Mouse (Mus musculus) forebrain, embryonic 12.5 days (tissue): Measurements from ENCODE around the gene Tgfa. TPM values are rescaled to one million over a fixed set of nuclear protein-coding genes. Genes with fewer than 3 reads are reported as not detected.

Source experiments
- ATAC-seq: fragments of 200-750 bp; cut with Nextera tagmentation; 2 replicates; pipeline ENCODE4 v1.8.0; 2017; ENCODE audit warnings: moderate TSS enrichment; ENCODE audit not compliant: low FRiP score
- H3K27ac ChIP-seq: fragments of 300-500 bp; sonication (generic); 2 replicates; pipeline ENCODE4 v1.5.1; 2016; ENCODE audit warnings: mild to moderate bottlenecking
- H3K27me3 ChIP-seq: fragments of 300-500 bp; sonication (generic); 2 replicates; pipeline ENCODE4 v1.6.1; 2016; ENCODE audit warnings: mild to moderate bottlenecking
- H3K36me3 ChIP-seq: fragments of 300-500 bp; sonication (generic); replicated peaks from 2 replicates; pipeline ENCODE4 v1.6.1; 2016; ENCODE audit warnings: mild to moderate bottlenecking
- H3K4me1 ChIP-seq: fragments of 300-500 bp; sonication (generic); 2 replicates; pipeline ENCODE4 v1.6.1; 2016
- H3K4me2 ChIP-seq: fragments of 300-500 bp; sonication (generic); 2 replicates; pipeline ENCODE4 v1.6.1; 2016; ENCODE audit warnings: mild to moderate bottlenecking, moderate library complexity
- H3K4me3 ChIP-seq: fragments of 300-500 bp; sonication (generic); replicated peaks from 2 replicates; pipeline ENCODE4 v1.5.1; 2016; ENCODE audit warnings: mild to moderate bottlenecking
- H3K9ac ChIP-seq: fragments of 300-500 bp; sonication (generic); 2 replicates; pipeline ENCODE4 v1.6.1; 2016; ENCODE audit warnings: mild to moderate bottlenecking
- H3K9me3 ChIP-seq: fragments of 300-500 bp; sonication (generic); 2 replicates; pipeline ENCODE4 v1.6.1; 2016
- WGBS: fragments of 180-500 bp; shearing (Covaris S2); methylation state at CpG from one replicate; pipeline ENCODE4 v1.1.7; 2016; 5-methylcytosine and 5-hydroxymethylcytosine counted together
- polyA plus RNA-seq: library from polyadenylated mRNA; unstranded; fragments of >200 nt; fragmentation: Nextera tagmentation; extraction: Ambion mirVana; gene quantifications from 2 replicates; pipeline ENCODE4 v1.2.1, GENCODE M21; 2016

Tgfa gene
- polyA plus RNA-seq = 3.0 and 4.3 TPM in 2 replicates

DNA sequence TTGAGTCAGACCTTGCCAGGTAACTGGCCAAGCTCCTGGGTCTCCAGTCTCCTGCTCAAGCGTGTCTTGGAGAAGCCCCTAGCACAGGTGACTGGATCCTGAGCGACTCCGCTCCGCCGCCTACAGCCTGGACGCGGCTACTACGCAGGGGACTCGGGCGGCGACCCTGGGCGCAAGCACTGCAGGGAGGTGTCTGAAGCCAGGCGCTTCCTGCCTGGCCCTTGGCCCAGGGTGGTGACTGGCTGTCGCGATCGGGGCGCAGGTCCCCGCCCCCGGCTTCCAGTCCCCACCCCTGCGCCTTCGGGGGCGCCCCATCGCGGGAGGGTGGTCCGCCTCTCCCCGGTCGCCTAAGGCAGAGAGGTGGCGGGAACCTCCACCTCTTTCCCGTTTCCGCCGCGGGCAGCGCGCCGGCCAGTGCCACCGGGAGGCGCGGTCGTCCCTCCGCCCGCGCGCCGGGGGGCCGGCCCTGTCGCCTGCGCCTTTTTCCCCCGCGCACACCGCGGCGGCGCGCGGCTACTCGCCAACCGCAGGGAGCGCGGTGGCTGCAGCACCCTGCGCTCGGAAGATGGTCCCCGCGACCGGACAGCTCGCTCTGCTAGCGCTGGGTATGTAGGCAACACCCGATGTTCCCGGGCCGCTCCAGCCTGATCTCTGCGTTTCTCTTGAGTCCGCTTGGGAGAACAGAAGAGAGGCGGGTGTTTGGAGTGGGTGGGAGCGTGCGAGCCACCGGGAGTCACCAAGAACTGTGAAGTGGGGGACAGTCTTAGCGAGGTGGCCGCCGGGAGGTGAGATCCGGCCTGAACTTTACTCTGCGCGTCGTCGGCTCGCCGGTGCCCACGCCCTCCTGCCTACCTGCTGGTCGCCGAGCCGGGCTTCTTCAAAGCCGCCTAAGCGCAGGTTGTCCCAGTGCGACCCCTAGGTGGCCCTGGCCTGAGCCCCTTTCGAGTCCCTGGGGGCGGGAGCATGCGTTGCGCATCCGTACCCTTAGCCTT is at the start of gene Tgfa:
Gene Tgfa, plus strand, starts transcription at position 283 of the 992 bp plus-strand sequence.
- H3K9me3 ChIP-seq = no peaks in the 10 kb centered on the region
- peaks cover 63% of the 10 kb centered on the region for H3K27me3 ChIP-seq
- H3K36me3 ChIP-seq = no peaks in the 10 kb centered on the region
- peaks cover 11% of the 10 kb centered on the region for H3K4me1 ChIP-seq
- peak within 1 kb of the TSS; percentile 66 for H3K4me3 ChIP-seq
- peak within 1 kb of the TSS; percentile 70 for H3K9ac ChIP-seq
- ATAC-seq = peak; percentile 83
- no peak within 1 kb of the TSS for H3K27ac ChIP-seq
- WGBS = under 1% methylated on average over 74 of the region's 97 CpGs
- H3K4me2 ChIP-seq = peak within 1 kb of the TSS; percentile 98

- Histone ChIP-seq H3K9ac (no peak overlapping the region), H3K27ac (no peak overlapping the region), H3K4me1 (no peaks in the 10 kb centered on the region), H3K4me2 (no peak overlapping the region), H3K27me3 (no peaks in the 10 kb centered on the region), H3K36me3 (no peaks in the 10 kb centered on the region), H3K4me3 (no peak overlapping the region), H3K9me3 (peaks cover 2% of the 10 kb centered on the region; the same call in 1 of the 2 replicates)
- ATAC-seq = no peak
- WGBS = 88% methylated on average over 4 of the region's 4 CpGs
Measured at GRCm38 (mm10) chr6:86148518-86148917, 46.5 kb upstream of the Tgfa start.

- Histone ChIP-seq H3K4me2 (no peak overlapping the region), H3K9me3 (peaks cover 2% of the 10 kb centered on the region; the same call in 1 of the 2 replicates), H3K27me3 (no peaks in the 10 kb centered on the region), H3K4me3 (no peak overlapping the region), H3K9ac (no peak overlapping the region), H3K4me1 (no peaks in the 10 kb centered on the region), H3K36me3 (no peaks in the 10 kb centered on the region), H3K27ac (no peak overlapping the region)
- WGBS = 74% methylated on average over 4 of the region's 4 CpGs
- ATAC-seq = no peak
Measured at GRCm38 (mm10) chr6:86149001-86149400, 46.0 kb upstream of the Tgfa start.

DNA sequence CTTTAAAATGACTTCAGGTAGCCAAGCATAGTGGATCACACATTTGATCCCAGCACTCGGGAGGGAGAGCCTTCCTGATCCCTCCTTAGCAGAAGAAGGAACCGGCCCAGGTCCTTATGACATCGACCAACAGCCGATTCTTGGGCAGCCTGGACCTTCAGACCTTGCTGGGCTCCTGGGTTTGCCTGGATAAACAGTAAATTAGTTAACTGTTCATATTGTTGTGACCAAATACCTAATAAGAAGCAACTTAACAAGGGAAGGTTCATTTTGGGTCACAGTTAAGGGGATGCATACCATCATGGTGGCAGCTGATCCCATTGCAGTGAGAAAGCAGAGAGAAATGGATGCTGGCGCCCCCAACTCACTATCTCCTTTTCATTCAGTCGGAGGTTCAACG is 42.3 kb upstream of the Tgfa start:
- Histone ChIP-seq H3K9ac (no peak overlapping the region), H3K4me2 (no peak overlapping the region), H3K9me3 (peaks cover 2% of the 10 kb centered on the region; the same call in 1 of the 2 replicates), H3K27ac (no peak overlapping the region), H3K4me1 (peaks cover 6% of the 10 kb centered on the region; the same call in 1 of the 2 replicates), H3K36me3 (no peaks in the 10 kb centered on the region), H3K4me3 (no peak overlapping the region), H3K27me3 (no peaks in the 10 kb centered on the region)
- 89% methylated on average over 7 of the region's 7 CpGs for WGBS
- ATAC-seq = no peak

GRCm38 (mm10) chr6:86153436-86153990 is 41.5 kb upstream of the Tgfa start:
- Histone ChIP-seq H3K9ac (no peak overlapping the region), H3K27ac (no peak overlapping the region), H3K4me1 (peaks cover 6% of the 10 kb centered on the region; the same call in 1 of the 2 replicates), H3K4me2 (no peak overlapping the region), H3K9me3 (peaks cover 2% of the 10 kb centered on the region; the same call in 1 of the 2 replicates), H3K27me3 (no peaks in the 10 kb centered on the region), H3K4me3 (no peak overlapping the region), H3K36me3 (no peaks in the 10 kb centered on the region)
- 85% methylated on average over 8 of the region's 8 CpGs for WGBS
- no peak for ATAC-seq

DNA sequence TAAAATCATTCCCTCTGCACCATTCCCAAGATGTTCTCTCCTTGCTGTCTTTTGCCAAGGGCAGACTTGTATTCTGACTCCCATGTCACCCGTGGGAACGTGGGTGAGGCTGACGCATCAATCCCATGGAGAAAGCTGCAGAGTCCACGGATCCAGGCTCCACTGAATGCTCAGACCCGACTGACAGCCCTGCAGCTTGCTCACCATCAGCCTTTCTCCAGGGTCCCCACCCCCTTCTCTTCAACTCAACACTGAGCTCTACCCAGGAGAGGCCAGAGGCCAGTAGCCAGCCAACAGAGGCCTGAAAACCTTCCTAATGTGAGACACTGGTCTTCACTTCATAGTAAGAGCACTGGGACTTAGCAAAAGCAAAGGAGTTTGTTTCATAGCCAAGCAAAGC is 41.0 kb upstream of the Tgfa start:
- Histone ChIP-seq H3K4me3 (no peak overlapping the region), H3K4me2 (no peak overlapping the region), H3K4me1 (peaks cover 6% of the 10 kb centered on the region; the same call in 1 of the 2 replicates), H3K9me3 (peaks cover 2% of the 10 kb centered on the region; the same call in 1 of the 2 replicates), H3K27me3 (no peaks in the 10 kb centered on the region), H3K9ac (no peak overlapping the region), H3K27ac (no peak overlapping the region), H3K36me3 (no peaks in the 10 kb centered on the region)
- 90% methylated on average over 5 of the region's 5 CpGs for WGBS
- ATAC-seq = no peak

GRCm38 (mm10) chr6:86154481-86154880 is 40.5 kb upstream of the Tgfa start:
- WGBS = 89% methylated on average over 2 of the region's 2 CpGs
- peaks cover 6% of the 10 kb centered on the region; the same call in 1 of the 2 replicates for H3K4me1 ChIP-seq
- H3K36me3 ChIP-seq = no peaks in the 10 kb centered on the region
- no peak for ATAC-seq
- H3K9me3 ChIP-seq = peaks cover 2% of the 10 kb centered on the region; the same call in 1 of the 2 replicates
- H3K27ac ChIP-seq = no peak overlapping the region
- H3K9ac ChIP-seq = no peak overlapping the region
- no peak overlapping the region for H3K4me2 ChIP-seq
- no peaks in the 10 kb centered on the region for H3K27me3 ChIP-seq
- no peak overlapping the region for H3K4me3 ChIP-seq

- no peak overlapping the region for H3K9ac ChIP-seq
- no peaks in the 10 kb centered on the region for H3K27me3 ChIP-seq
- H3K36me3 ChIP-seq = no peaks in the 10 kb centered on the region
- ATAC-seq = no peak
- peaks cover 6% of the 10 kb centered on the region; the same call in 1 of the 2 replicates for H3K4me1 ChIP-seq
- 68% methylated on average over 17 of the region's 17 CpGs for WGBS
- H3K27ac ChIP-seq = no peak overlapping the region
- no peak overlapping the region for H3K4me3 ChIP-seq
- H3K4me2 ChIP-seq = no peak overlapping the region
- H3K9me3 ChIP-seq = no peaks in the 10 kb centered on the region
Measured at GRCm38 (mm10) chr6:86157253-86158234, 37.5 kb upstream of the Tgfa start.

GRCm38 (mm10) chr6:86160878-86161277 is 34.1 kb upstream of the Tgfa start:
- Histone ChIP-seq H3K27me3 (no peaks in the 10 kb centered on the region; the same call in 1 of the 2 replicates), H3K36me3 (no peaks in the 10 kb centered on the region), H3K4me2 (no peak overlapping the region), H3K9ac (no peak overlapping the region), H3K4me3 (no peak overlapping the region), H3K4me1 (peaks cover 6% of the 10 kb centered on the region), H3K9me3 (no peaks in the 10 kb centered on the region), H3K27ac (no peak overlapping the region)
- ATAC-seq = no peak
- WGBS = 79% methylated on average over 3 of the region's 3 CpGs

DNA sequence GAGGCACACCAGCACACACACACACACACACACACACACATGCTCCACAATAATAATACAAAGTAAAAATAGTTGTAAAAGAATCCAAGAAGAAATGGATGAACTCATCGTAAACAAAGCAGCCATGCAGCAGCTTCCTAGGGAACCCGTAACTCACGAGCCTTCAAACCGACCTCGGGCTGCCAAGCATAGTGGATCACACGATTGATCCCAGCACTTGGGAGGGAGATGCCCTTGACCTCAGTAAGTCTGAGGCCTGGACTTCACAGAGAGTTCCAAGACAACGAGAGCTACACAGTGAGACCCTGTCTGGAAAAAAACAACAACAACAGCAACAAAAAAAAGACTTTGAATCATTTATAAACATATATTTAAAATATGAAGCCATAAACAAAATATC is 33.4 kb upstream of the Tgfa start:
- Histone ChIP-seq H3K27me3 (no peaks in the 10 kb centered on the region; the same call in 1 of the 2 replicates), H3K9ac (no peak overlapping the region), H3K4me3 (no peak overlapping the region), H3K27ac (no peak overlapping the region), H3K4me1 (peaks cover 6% of the 10 kb centered on the region), H3K36me3 (no peaks in the 10 kb centered on the region), H3K4me2 (no peak overlapping the region), H3K9me3 (no peaks in the 10 kb centered on the region)
- ATAC-seq = no peak
- 61% methylated on average over 7 of the region's 7 CpGs for WGBS

DNA sequence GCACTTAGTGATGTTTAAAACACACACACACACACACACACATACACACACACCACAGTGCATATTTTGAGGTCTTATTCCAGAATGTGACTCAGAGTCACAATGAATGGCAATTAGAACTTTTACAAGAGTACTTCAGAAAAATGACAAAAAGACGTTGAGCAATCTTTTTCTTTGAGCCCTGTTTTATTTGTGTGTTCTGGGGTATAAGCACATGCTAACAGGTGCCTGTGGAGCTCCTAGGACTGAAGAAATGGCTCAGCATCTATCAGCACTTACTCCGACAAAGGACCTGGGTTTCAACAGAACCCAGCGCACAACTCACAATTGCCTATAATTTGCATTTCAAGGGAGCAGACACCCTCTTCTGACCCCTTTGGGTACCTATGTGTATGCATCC is 31.0 kb upstream of the Tgfa start:
- no peaks in the 10 kb centered on the region; the same call in 1 of the 2 replicates for H3K27me3 ChIP-seq
- no peaks in the 10 kb centered on the region; the same call in 1 of the 2 replicates for H3K4me1 ChIP-seq
- H3K9ac ChIP-seq = no peak overlapping the region
- WGBS = 39% methylated on average over 3 of the region's 3 CpGs
- H3K4me2 ChIP-seq = no peak overlapping the region
- H3K27ac ChIP-seq = no peak overlapping the region
- H3K36me3 ChIP-seq = no peaks in the 10 kb centered on the region
- H3K9me3 ChIP-seq = no peaks in the 10 kb centered on the region
- no peak for ATAC-seq
- H3K4me3 ChIP-seq = no peak overlapping the region
